Mouse (Mus musculus) MEL-GATA-1-ER (cell line): ENCODE measurements around the gene Syne3.
A peak's percentile ranks its signal among the peaks of the same experiment; 100 is the strongest.

Experiments used
- DNase-seq: peaks from one replicate; pipeline ENCODE4 v3.0.0-alpha.2; 2012; ENCODE audit warnings: low read depth; ENCODE audit errors: extremely low read depth

Gene Syne3

DNA sequence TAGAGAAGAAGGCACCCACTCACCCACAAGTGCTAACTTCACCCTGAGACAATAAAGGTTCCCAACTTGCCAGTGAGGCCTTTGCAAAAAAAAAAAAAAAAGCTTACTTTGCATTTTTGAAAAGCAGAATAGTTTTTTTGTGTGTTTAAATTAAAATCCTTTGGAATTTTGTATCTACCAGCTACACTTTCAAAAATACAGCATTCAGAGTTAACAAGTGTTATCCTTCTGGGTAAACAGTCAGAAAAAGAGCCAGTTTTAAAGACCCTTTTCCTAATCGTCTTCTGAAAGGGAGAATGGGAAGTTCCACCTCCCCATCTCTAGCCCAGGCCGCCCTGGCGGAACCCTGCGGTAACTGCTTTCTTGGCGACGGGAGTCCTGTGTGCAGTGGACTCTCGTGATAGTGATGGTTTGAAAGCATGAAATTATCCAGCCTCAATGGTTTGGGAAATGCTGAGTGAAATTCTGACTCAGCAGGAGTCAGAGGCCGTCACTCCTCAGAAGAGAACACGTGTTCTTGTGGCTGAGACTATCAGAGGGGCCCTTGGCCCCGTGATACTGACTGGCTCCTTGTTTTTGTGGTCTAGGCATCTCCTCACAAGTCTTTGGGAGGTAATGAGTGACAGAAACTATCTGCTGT lies 16.5 kb upstream of the Syne3 start:
- DNase-seq, result peak; percentile 74

DNA sequence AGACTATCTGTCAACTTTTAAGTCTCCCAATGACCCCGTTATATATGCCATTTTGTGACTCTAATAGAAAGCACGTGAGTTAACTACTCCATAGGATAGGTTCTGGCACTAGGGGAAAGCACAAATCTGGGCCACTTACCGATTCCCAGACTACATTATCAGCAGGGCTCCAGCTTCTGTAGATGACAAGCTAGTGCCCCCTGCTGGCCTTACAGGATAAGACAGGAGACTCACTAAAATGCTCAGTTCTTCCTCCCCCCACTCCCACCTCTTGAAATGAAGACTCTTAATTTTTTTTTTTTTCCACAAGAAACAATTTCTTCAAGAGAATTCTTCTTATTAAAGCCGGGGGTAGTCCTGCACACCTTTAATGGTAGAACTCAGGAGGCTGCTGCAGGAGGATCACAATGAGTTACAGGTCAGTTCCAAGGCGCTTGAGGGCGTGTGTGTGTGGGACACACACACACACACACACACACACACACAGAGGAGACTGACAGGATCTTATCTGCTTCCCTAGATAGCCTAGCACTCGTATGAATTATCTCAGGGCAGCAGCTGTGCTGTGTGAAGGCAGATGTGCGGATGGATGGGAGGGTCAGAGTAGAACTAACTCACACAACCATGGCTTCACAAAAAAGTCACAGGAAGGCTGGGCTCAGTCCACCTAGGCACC lies 15.8 kb upstream of the Syne3 start:
- DNase-seq, result peak; percentile 73

DNA sequence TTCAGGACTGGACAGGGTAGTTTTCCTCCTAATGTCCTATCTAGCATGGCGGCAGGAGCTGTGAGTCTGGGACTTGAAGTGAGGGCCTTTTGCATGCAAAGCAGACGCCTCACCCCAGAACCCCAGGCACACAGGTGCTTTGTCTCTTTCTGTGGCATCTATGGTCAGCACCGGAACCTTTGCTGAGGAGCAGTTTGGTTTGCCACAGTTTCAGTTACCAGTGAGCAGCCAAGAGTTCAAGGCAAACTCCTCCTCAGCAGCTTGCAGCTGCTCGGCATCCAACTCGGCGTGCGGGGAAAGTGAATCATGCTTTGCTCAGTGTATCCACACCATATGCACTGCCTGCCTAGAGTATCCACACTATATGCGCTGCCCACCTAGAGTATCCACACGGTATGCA lies 13.2 kb upstream of the Syne3 start:
- no peak for DNase-seq

DNA sequence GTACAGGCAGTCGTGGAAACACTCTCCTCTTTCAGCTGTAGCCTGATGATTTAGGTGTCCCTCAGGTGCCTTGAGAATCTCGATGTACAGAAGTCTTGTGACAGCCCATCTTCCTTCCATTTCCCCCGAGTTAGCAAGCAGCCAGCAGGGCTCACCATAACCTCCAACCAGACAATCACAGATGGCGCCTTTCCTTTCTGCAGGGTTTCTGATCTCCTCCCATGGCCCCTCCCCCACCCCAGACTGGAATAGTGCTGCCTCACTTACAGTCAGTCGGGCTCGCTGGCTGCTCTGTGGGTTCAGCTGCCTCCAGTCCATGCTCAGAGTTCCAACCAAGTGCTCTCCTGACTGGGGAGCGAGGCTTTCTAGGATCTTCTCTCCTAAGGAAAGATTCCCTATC lies 12.5 kb upstream of the Syne3 start:
- DNase-seq, result no peak

DNA sequence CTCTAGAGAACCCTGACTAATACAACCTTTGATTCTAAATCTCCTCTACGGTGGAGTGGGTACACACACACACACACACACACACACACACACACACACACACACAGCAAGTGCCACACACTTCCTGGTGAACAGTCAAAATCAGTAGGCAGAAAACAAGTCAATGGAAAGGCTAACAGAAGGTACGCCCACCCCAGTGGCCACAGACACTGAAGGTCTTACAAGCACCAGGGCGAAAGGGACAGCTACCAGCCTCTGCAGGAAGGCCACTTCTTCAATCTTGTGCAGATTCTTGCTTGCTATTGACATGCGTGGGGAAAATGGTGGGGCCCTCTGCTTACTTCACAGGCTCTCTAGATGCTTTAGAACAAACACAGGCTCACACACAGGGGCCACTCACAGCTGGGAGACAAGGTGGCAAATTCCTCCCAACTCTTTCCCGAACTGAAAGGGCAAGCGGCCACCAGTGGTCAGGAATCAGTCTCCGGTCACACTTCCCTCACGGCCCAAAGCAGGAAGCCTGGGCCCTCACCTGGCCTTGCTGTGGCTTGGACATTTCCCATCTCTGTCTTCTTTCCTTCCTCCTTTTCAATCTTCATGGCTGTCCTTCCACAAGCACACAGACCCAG lies 11.9 kb upstream of the Syne3 start:
- DNase-seq, result no peak

DNA sequence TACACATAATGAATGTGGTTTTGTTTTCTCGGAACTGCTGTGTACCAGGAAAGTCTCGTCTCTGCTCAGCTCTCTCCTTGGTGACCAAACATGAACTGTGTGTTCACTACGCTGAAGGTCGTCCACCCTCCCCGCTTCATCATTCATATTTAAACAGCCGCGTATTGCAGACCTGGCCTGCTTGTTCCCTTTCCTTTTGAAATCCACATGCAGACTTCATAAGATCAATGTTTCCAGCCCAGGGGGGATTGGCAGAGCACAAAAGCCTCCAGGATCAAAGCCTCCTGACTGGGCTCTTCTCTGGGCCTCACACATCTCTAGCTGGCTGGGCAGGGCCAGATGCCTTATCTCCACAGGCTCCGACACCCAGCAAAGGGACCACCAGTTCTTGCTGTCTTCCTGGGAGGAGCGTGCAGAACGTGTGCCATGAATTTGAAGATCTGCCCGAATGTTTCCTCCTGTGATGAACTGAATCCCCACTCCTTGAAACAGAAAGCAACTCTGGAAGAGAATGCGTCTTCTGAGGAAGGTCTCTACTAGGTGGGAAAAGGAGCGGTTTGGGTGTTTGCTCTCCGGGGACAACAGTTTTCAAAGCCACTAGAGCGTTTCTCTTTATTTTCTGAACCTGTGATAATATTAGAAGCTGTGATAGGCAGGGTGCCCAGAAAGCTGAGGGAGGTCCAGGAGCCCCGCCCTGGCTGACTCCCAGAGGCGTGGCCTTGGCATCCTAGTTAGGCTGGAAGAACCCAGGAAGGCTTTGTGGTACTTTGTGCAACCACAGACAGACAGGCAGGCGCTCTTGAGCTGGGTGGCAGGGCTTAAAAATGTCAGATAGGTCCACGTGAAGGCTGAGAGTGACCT lies 10.0 kb upstream of the Syne3 start:
- peak; percentile 94 for DNase-seq

DNA sequence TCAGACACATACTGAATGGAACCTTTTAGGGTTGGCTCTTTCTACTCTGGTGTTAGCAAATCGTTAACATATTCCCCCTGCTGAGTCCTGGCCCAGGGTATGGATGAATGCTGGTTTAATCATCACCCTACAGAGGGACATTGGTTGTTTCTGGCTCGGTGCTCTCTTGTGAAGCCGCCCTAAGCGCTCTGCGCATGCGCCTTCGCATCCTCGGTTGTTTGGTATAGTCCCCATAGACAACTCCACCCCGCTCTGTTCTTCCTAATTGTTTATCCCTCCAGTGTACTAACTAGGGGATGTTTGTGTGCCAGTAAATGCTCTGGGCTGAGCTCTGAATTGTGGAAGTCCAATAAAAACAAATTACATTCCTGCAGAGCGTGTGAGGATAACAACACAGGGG lies 7.0 kb upstream of the Syne3 start:
- DNase-seq, result no peak

DNA sequence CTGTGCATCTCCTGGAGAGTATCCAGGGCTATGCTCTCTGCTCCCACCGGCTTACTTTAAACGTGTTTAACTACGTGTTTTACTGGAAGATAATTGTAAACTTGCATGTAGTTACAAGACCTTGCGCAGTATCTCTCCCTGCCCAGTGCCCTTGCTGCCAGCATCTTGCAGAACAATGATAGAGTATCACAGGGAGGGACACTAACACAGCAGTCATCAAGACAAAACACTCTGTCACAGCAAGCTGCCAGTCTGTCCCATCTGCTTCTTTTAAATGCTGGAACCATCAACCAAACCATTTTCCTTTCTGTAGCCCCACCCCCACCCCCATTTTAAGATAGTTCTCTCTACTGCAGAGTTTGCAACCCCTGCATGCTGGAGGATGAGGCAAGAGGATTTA lies 6.6 kb upstream of the Syne3 start:
- DNase-seq, result no peak

DNA sequence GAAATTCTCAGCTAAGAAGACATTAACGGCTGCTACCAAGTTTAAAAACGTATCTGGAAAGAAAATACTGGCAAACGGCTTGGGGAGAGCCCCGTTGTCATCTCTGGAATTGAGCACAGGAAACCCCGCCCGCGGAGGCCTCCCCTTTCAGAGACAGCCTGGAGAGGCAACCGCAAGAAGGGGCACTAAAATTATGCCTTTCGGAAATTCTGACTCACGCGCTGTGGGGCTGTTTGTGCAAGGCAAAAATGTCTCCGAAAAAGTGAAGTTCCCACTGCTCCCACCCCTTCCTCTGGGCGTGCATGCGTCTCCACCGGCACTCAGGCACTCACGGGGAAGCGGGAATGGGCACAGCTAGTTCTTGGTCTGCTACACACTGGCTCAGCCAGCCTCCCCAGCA lies 3.5 kb upstream of the Syne3 start:
- peak; percentile 70 for DNase-seq

DNA sequence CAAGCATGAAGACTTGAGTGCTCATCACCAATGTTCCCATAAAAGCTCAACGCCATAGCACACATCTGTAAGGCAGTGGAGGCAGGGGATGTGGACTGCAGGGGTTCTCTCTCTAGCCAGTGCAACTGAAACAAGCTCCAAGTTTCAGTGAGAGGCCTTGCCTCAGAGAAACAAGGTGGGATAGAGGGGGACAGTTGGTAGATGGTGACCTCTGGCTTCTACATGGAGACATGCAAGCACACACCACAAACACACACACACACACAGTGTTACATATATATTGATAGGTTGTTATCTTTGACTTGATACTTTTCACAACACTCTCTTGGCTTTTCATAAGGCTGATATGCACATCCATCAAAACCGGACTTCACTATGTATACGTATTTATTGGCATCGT lies 2.7 kb upstream of the Syne3 start:
- no peak for DNase-seq

DNA sequence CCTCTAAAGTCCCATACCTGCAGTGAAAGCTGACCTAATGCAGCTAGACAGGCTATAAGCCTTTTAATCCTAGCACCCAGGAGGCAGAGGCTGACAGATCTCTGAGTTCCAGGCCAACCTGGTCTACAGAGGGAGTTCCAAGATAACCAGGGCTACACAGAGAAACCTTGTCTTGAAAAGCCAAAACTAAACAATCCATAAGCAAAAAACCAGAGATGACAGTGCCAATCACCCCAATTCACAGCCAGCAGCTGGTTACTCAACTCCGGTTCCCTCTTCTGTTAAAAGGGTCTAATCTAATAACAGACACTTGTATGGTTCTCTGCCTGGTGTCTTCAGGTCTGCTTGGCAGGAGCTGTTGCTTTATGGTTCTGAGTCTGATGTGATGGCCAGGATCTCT lies 2.0 kb upstream of the Syne3 start:
- no peak for DNase-seq

DNA sequence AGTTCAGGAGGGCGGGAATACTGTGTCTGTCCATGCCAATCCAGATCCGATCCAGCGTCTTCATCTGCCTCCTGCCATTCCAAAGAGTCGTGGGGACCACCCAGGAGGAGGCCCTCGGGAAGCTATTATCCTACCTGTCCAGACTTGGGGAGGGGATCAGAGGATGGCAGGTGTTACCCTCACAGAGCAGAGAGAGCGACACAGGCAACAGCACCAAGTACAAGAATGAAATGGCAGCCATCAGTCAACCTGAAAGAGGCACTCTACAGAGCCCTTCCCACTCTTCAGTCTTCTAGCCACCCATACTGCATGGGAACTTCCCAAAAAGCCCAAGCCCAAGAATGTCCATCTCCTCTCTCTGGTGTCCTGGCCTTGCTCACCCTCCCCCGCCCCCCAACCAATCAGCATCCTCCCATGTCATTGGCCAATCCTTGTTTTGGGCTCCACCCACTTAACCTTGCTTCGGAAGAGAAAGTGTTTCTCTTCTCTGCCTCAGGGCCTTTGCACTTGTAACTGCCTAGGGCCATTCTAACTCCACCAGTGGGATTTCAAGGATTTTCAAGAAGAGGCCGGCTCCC lies 693 bp upstream of the Syne3 start:
- DNase-seq, result no peak

DNA sequence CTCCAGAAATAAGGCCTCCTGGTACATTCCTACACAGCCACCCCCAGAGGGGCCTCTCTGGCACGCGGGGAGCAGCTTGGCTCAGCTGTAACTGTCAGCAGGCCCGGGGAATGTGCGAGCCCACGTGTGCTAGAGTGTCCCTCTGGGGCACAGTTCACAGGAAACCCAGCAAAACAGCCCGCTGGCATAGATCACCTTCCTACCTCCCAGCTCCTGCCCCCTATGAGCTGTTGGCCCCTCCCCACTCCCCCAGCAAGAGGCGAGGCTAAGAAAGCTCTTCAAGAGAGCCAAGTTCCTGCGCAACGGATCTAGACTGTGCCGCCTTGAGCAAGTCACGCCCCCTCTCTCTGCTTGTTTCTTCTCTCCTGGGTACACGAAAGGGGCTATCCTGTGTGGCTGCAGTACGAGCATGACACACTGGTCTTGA lies 844 bp downstream of the Syne3 start:
- DNase-seq, result peak; percentile 78

DNA sequence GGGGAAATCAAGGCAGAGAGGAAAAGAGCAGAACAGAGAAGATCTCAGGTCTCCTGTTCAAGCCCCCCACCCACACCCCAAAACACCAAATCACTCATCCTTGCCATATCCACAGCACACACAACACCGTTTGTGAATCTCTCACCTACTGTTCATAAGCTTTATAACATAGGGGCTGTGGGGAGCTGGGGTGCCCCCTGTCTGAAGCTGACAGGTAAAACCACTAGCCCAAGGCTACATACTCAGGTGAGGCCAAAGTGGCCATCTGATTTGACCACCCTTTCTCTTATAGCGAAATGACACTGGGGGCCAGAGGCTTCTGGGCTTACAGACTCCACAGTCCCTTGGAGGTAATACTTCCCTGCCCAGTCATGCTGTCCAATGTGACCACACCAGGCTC lies 1.5 kb downstream of the Syne3 start:
- DNase-seq, result no peak

DNA sequence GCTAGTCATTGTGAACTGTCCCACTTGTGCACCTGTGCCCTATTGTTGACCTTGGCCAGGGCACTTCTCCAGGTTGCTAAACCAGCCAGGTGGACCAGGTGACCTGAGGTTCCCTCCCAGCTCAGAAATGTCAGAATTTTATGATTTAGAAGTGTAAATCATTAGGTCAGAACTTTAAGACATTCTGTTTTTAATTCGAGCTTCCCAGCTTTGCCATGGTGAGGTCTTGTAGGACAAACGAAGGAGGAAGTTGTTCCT lies 4.0 kb downstream of the Syne3 start:
- DNase-seq, result no peak

DNA sequence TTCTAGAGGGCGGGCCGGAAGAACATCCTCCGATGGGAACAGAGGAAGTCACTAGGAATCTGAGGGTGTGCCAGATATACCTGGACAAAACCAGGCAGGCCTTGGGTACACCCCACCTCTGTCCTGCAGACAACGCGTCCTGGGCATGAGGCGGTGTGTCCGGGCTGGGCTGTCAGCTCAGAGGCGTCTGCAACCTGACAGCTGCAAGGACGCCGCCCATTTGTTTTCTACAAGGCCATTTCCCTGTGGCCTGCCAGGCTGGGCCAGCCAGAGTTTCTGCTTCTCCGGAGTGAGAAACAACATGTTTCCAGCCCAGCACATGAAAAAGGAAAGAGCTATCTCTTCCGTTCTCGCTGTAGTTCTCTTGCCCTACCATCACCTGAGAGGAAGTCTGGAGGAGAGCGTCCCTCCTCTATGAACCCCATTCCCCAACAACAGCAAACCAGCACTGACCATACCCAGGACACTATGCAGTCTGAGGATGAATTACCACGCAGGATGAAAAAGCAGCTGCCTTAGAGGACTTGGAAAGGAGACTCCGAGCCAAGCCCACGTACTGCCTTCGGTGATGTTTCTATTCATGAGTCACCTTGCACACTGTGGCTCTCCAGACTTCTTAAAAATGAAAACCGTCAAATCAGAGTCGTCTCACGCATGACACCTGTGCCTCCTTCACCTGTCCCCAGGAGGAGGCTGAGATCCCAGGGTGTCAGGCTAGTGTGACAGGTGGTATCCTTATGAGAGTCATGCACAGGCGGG lies 4.5 kb downstream of the Syne3 start:
- no peak for DNase-seq

DNA sequence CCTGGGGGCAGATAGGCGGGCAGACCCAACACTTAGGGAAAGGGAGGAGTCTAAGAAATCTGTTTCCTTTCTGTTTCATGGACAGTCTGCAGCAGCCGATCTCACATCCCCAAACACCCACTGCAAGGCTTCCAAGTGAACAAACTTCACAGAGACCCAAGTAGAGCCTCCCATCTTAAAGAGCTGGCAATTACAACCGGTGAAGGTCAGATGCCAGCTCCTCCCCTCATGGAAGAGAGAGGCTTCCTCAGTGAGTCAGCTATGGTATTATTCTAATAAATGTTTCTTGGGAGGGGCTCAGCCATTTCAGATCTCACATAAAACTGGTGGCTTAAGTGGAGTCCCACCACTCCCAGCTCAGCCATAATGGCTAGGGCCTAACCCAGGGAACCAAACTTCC lies 5.9 kb downstream of the Syne3 start:
- DNase-seq, result no peak

DNA sequence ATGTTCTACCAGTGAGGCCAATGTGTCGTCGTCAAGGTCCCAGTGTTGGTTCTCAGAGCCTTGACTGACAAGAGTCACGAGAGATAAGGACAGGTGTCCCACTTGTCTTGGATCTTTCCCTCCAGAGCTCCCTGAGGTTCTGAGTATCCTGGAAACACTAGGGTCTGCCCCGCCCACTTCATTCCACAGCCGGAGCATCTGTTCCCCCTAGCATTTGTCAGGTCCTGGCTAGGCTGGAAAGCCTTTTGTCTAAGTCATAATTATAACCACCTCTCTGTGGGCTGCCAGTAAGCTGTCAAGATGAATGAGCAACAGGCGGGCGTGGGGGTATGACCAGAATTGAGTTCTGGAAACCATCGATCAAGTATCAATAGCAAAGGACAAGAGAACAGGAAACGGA lies 6.5 kb downstream of the Syne3 start:
- DNase-seq, result no peak

DNA sequence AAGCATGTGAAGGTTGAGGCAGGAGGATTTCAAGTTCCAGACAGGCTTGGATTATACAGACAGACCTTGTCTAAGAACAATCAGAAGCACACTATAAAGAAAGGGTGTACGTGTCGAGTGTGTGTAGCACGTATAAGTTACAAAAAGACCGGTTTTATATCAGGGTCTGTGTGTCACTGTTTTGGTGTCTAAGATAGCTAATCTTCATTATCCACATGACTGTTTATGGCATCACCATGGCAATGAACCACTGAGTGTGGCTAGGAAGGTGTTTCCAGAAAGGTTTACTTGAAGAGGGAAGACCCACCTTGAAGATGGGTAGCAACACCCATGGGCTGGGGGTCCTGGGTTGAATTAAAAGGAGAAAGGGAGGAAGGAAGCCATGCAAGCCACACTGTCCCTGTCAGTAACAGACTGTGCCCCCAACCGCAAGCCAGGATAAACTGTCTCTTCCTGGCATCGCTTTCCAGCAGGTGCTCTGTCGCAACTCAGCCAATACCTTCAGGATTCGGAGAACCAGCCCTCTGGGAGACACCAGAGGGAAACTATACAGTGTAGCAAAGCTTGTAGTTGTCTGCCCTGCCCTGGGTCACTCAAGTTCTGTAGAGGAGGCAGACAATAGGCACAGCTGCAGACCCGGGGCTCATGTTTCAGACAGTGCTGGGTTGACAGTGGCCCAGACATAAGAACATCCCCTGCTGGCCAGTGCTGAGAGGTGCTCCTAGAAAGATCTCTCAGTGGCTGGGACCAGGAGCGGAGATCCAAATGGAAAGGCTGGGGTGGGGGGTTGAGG lies 7.1 kb downstream of the Syne3 start:
- DNase-seq, result no peak

DNA sequence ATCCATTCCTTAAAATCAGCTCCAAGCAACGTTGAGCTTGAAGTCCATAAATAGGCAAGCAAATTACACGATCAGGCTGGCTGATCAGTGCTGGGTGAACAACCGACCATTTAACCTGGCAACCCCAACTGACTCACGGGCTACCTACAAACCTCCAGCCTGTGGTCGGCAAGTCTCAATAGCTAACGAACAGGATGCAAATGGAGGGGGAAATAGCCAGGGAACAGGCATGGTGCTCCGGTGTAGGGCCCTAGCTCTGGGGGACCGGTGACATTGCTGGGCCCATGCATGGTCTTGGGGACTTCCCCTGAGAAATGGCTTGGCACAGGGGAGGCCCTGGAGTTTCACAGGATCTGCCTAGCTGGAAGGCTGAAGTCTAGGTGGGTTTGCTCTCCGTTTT lies 8.3 kb downstream of the Syne3 start:
- no peak for DNase-seq
